Mouse (Mus musculus) liver, postnatal 0 days (tissue): ENCODE results near the gene Olfr524.

ENCODE experiments used
- CTCF ChIP-seq: sonication (generic); IDR thresholded peaks from 2 replicates; pipeline ENCODE4 v1.5.1; 2016; ENCODE audit warnings: antibody characterized with exemption, low read depth
- EP300 ChIP-seq: IDR thresholded peaks from 2 replicates; pipeline ENCODE4 v1.6.1; 2016; ENCODE audit warnings: antibody characterized with exemption, low read depth, mild to moderate bottlenecking

- no peak for TF ChIP-seq CTCF
- TF ChIP-seq EP300 = no peak
These were observed 41.1 kb downstream of the Olfr524 start, which contains the start of gene Olfr522 for GRCm38 (mm10) chr7:140164664-140165063.
